Mouse (Mus musculus): ENCODE measurements at regions not wholly inside any gene's neighbourhood (a gene's known extent, or its start where the extent isn't known, plus 50 kb on each side); places are given as distances from the start of the nearest gene placed in this dataset.

- TF ChIP-seq CTCF (IDR thresholded peaks at IDR 0.05; ENCODE audit: borderline replicate concordance, control insufficient read depth, extremely low read depth, insufficient read depth, low read length, poor library complexity) (no peak), POLR2A (IDR thresholded peaks at IDR 0.05; ENCODE audit: control insufficient read depth, extremely low read depth, insufficient read depth, low read length, poor library complexity) (no peak)
These were observed 655.5 kb upstream of the Adam24 start for GRCm38 (mm10) chr8:40019281-40019943.

Measured in thymus, adult 2 months (tissue).